Mouse (Mus musculus) cerebellum, postnatal 36 days (tissue): ENCODE data around the gene Qprt.

Source experiments
- DNase-seq, 2 experiments: peaks; one replicate each; pipeline ENCODE4 v3.0.0; 2021 to 2022; ENCODE audit warnings: mixed read lengths in 2 of 2

The Qprt gene

GRCm38 (mm10) chr7:127129638-127130037 lies 7.6 kb upstream of the Qprt start:
- peak; percentile 50 to 51 for DNase-seq

- DNase-seq = no peak
Observed at GRCm38 (mm10) chr7:127121061-127121910, 740 bp downstream of the Qprt start.

- no peak for DNase-seq
Observed at GRCm38 (mm10) chr7:127118671-127119445, 3.2 kb downstream of the Qprt start.

- no peak for DNase-seq
Observed at GRCm38 (mm10) chr7:127117948-127118347, 4.1 kb downstream of the Qprt start.

GRCm38 (mm10) chr7:127116331-127116935 lies 5.6 kb downstream of the Qprt start:
- DNase-seq = no peak

GRCm38 (mm10) chr7:127114920-127115319 lies 7.1 kb downstream of the Qprt start:
- no peak for DNase-seq

- DNase-seq = no peak
Observed at GRCm38 (mm10) chr7:127113614-127114259, 8.3 kb downstream of the Qprt start.

- DNase-seq = no peak
Observed at GRCm38 (mm10) chr7:127112921-127113597, 9.0 kb downstream of the Qprt start.

- DNase-seq = no peak
Observed at GRCm38 (mm10) chr7:127112251-127112841, 9.7 kb downstream of the Qprt start.

- DNase-seq = peak; percentile 52 to 57
Observed at GRCm38 (mm10) chr7:127111461-127111860, 10.6 kb downstream of the Qprt start.

GRCm38 (mm10) chr7:127110239-127111007 lies 11.6 kb downstream of the Qprt start:
- peak; percentile 85 to 89 for DNase-seq

GRCm38 (mm10) chr7:127105551-127105950 lies 16.5 kb downstream of the Qprt start:
- DNase-seq = no peak

- DNase-seq = peak; percentile 82 to 92
Observed at GRCm38 (mm10) chr7:127104560-127105332, 17.3 kb downstream of the Qprt start.

GRCm38 (mm10) chr7:127103960-127104359 lies 18.1 kb downstream of the Qprt start:
- no peak for DNase-seq

GRCm38 (mm10) chr7:127102148-127102547 lies 19.9 kb downstream of the Qprt start:
- no peak for DNase-seq

- no peak for DNase-seq
Observed at GRCm38 (mm10) chr7:127101451-127102016, 20.5 kb downstream of the Qprt start.

- DNase-seq = no peak
Observed at GRCm38 (mm10) chr7:127099528-127099927, 22.5 kb downstream of the Qprt start.

- no peak for DNase-seq
Observed at GRCm38 (mm10) chr7:127098950-127099349, 23.1 kb downstream of the Qprt start.

- DNase-seq = no peak
Observed at GRCm38 (mm10) chr7:127098521-127098920, 23.5 kb downstream of the Qprt start.

- DNase-seq = no peak
Observed at GRCm38 (mm10) chr7:127096456-127096855, 25.6 kb downstream of the Qprt start.
